Mouse (Mus musculus) bone marrow, adult 2 months (tissue): ENCODE data around the gene Igfbp6. TPM values are rescaled to one million over a fixed set of nuclear protein-coding genes. Genes with fewer than 3 reads are reported as not detected.

ENCODE experiments used
- H3K27ac ChIP-seq: fragments of 200-500 bp; 2 replicates; pipeline ENCODE4 v1.5.1; 2012; ENCODE audit warnings: low read depth, mild to moderate bottlenecking, control low read depth, inconsistent platforms, low read length; ENCODE audit not compliant: control insufficient read depth, poor library complexity, insufficient read depth
- H3K4me1 ChIP-seq: fragments of 200-500 bp; 2 replicates; pipeline ENCODE4 v1.6.1; 2011; ENCODE audit warnings: low read length; ENCODE audit not compliant: control insufficient read depth, insufficient read depth
- H3K4me3 ChIP-seq: fragments of 200-500 bp; replicated peaks from 2 replicates; pipeline ENCODE3; 2011; ENCODE audit warnings: mild to moderate bottlenecking, low read depth, low read length, control low read depth; ENCODE audit not compliant: control insufficient read depth
- CTCF ChIP-seq: fragments of 200-500 bp; IDR thresholded peaks from 2 replicates; pipeline ENCODE4 v1.5.1; 2011; ENCODE audit warnings: low read length, control low read depth; ENCODE audit not compliant: control insufficient read depth, insufficient read depth
- POLR2A ChIP-seq: fragments of 200-500 bp; IDR thresholded peaks from 2 replicates; pipeline ENCODE4 v1.6.1; 2011; ENCODE audit warnings: low read depth, mild to moderate bottlenecking, control low read depth, low read length, borderline replicate concordance; ENCODE audit not compliant: control insufficient read depth
- WGBS: fragments of 180-500 bp; shearing (Covaris S2); methylation state at CpG from one replicate; pipeline ENCODE4 v1.1.7; 2018; 5-methylcytosine and 5-hydroxymethylcytosine counted together
- polyA plus RNA-seq: library from polyadenylated mRNA; stranded (reverse); fragments of >200 nt; gene quantifications from 2 replicates; pipeline ENCODE4 v1.2.4, GENCODE M21; 2011; ENCODE audit warnings: low replicate concordance; ENCODE audit not compliant: missing spikeins, insufficient read depth, insufficient read length

Igfbp6 gene
- polyA plus RNA-seq, 1 experiment: not detected

DNA sequence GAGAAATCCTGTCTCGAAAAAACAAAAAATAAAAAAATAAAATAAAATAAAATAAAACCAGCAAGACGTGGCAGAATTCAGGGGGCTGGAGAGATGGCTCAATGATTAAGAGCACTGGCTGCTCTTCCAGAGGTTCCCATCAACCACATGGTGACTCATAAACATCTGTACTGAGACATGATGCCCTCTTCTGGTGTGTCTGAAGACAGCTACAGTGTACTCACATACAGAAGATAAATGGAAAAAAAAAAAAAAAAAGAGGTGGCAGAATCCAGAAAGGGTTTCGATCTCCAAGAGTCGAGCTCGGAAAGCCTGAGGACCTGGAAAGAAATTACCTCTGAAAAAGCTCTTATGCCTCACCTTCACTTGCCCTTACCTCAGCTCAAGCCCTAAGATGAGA lies 3.0 kb upstream of the Igfbp6 start:
- H3K27ac ChIP-seq: no peak overlapping the region
- H3K4me1 ChIP-seq: peaks cover 1% of the 10 kb centered on the region; the same call in 1 of the 2 replicates
- H3K4me3 ChIP-seq: no peak overlapping the region
- TF ChIP-seq CTCF (no peak), POLR2A (no peak)
- WGBS: 76% methylated on average over 5 of the region's 5 CpGs

DNA sequence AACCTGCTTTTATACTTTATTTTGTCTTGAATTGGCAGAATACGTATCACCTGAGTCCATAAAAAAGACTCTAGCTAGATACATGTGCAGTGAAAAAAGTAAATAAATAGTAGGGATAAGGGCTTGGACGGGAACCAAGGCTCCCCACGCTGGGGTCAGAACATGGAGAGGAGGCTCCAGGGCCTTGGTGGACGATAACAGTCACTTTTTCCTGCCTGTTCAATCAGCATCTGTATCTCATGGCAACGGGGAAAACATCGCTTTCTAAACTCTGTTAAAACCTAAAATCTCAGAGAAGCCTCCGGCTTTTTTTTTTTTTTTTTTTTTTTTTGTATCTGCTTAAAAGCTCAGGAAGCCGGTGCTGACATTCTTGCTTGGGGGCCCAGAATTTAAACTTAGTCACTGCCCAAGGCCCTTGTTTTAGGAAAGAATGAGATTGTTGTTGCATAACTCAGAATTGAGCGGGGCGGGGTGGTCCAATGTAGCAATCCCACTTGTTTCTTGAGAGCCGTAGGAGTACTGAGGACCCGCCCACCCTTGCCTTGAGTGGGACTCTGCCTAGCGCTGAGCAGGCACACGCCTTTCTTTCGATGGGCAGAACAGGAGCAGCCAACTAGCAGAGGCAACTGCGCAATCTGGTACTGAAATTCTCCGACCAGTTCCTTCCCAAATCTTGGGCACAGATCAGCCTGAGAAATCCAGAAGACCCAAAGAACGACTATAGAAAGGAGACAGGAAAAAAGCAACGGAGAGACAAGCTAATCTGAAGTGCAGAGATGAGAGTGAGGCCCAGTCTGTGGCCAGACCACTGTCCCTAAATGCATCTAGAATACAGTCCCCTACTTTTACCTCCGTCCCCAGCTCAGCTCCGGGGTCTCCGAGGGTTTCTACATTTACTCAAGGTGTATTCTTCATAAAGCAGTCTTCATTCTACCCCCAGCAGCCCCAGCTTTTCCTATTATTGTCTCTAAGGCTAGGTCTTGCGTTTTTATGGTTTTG lies 949 bp upstream of the Igfbp6 start:
- TF ChIP-seq POLR2A: no peak
- TF ChIP-seq CTCF: no peak
- no peak overlapping the region for H3K4me3 ChIP-seq
- WGBS: 61% methylated on average over 23 of the region's 23 CpGs
- peaks cover 1% of the 10 kb centered on the region; the same call in 1 of the 2 replicates for H3K4me1 ChIP-seq
- no peak overlapping the region for H3K27ac ChIP-seq

DNA sequence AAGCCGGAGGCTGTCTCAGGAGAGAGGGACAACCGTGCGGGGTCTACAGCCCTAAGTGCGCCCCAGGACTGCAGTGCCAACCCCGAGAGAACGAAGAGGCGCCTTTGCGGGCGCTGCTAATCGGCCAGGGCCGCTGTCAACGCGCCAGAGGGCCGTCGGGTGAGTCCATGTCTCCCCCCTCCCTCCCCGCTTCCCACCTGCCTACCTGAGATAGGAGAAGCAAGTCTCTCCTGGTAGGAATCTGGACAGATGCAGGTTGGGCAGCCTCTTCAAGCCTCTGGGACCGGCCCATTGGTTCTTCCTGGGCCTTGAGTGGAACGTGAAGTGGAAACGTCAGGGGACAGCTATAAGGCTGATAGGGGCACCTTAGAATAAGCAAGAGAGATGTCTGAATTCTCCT lies 564 bp downstream of the Igfbp6 start:
- WGBS: 45% methylated on average over 19 of the region's 19 CpGs
- Histone ChIP-seq H3K4me3 (no peak overlapping the region), H3K27ac (no peak overlapping the region), H3K4me1 (peaks cover 1% of the 10 kb centered on the region; the same call in 1 of the 2 replicates)
- TF ChIP-seq POLR2A: no peak
- no peak for TF ChIP-seq CTCF

DNA sequence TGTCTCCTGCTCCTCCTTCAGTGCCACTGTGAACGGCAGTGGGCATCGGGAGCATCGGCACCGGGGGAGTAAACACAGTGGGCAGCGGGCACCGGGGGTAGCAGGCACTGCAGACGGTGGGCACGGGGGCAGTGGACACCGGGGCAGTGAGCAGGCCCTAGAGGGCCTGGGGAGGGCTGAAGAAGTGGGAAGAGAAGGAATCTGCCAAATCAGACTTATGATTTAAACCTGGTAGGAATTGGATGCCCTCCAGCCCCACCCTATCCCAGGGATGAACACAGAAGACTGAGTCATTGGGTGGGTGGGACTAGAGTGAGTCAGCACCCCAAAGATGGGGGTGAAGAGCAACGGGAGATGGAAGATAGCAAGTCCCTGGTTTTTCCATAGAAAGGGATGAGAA lies 1.2 kb downstream of the Igfbp6 start:
- H3K27ac ChIP-seq: no peak overlapping the region
- TF ChIP-seq POLR2A: no peak
- no peak overlapping the region for H3K4me3 ChIP-seq
- H3K4me1 ChIP-seq: peaks cover 1% of the 10 kb centered on the region; the same call in 1 of the 2 replicates
- 77% methylated on average over 10 of the region's 10 CpGs for WGBS

DNA sequence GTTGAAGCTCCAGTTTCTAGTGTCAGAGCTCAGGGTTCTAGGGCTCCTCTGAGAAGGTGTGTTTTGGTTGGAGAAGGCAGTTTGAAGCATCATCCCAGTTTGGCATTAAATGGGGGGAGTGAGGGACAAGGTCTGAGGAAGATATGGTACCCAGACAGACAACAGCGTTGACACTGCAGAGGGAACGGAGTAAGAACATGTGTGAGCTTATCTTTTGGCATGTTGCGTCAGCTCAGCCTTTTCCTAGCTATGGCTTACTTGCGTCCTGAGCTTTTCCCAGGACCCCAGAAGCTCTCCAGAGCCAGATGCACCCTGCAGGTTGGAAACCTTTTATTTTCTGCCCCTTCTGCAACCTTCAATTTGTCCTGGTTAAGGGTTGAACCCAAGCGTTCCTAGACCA lies 1.9 kb downstream of the Igfbp6 start:
- H3K27ac ChIP-seq: no peak overlapping the region
- H3K4me1 ChIP-seq: peaks cover 3% of the 10 kb centered on the region; the same call in 1 of the 2 replicates
- H3K4me3 ChIP-seq: no peak overlapping the region
- WGBS: 67% methylated on average over 5 of the region's 5 CpGs
- TF ChIP-seq CTCF (no peak), POLR2A (no peak)

DNA sequence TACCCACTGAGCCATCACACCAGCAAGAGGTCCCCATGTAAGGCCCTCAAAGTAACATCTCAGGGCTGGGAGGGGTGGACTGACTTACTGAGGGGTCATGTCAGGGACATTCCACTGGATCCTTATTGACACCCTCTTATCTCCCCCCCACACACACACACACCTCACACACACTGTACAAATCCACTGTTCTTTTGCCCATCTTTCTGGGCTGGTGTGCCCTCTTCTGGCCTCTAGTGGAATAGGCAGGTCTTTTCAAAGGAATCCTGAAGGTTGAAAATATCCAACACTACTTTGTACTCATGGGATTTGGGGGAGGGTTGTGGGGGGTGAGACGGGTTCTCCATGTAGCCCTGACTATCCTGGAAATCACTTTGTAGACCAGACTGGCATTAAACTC lies 2.7 kb downstream of the Igfbp6 start:
- Histone ChIP-seq H3K4me3 (no peak overlapping the region), H3K4me1 (peaks cover 4% of the 10 kb centered on the region; the same call in 1 of the 2 replicates), H3K27ac (no peak overlapping the region)
- TF ChIP-seq CTCF: peak; percentile 37; the same call in 1 of the 2 replicates
- no peak for TF ChIP-seq POLR2A
- WGBS: 3% methylated on average over 1 of the region's 1 CpGs

DNA sequence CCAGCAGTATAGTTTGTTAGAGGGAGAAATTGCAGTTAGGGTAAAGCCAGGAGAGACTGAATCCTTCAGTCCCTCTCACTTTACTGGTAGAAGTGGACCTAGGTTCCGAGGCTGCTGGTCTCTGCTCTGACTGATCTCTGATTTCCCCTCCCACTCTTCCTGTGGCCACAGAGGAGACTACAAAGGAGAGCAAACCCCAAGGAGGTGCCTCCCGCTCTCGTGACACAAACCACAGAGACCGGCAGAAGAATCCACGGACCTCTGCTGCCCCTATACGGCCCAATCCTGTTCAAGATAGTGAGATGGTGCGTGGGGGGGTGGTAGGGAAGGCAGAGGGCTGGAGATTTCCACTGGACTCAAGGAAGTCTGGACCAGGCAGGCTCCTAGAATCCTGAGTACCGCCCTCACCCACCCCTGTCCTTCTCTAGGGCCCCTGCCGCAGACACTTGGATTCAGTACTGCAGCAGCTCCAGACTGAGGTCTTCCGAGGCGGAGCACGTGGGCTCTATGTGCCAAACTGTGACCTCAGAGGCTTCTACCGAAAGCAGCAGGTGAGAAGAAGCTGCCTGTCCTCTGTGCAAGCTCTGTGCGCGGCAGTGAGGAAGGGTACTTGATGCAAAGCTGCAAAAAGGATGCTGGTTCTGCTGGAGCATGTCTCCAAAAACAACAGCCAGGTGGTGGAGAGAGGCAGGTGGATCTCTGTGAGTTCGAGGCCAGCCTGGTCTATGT lies 3.7 kb downstream of the Igfbp6 start:
- peaks cover 4% of the 10 kb centered on the region; the same call in 1 of the 2 replicates for H3K4me1 ChIP-seq
- no peak for TF ChIP-seq CTCF
- no peak for TF ChIP-seq POLR2A
- H3K4me3 ChIP-seq: no peak overlapping the region
- no peak overlapping the region for H3K27ac ChIP-seq
- 38% methylated on average over 16 of the region's 16 CpGs for WGBS

DNA sequence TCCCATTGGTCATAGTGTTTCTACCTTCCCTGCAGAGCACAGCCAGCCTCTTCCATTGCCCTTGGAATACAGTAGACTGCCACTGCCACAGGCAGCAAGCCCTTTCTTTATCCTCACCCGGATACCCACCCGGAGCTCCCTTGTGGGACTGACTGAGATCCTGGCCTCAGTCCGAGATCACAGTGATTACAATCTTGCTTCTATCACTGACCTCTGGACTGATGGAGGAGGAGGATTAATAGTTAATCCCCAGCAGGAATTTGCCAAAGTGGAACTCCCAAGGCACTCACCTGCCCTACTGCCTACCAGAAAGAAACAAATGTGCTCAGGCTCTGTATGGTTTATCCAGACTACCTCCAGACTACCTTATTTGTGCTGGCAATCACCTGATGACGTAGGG lies 5.4 kb downstream of the Igfbp6 start:
- Histone ChIP-seq H3K4me1 (peaks cover 4% of the 10 kb centered on the region; the same call in 1 of the 2 replicates), H3K27ac (no peak overlapping the region), H3K4me3 (no peak overlapping the region)
- 88% methylated on average over 4 of the region's 4 CpGs for WGBS
- no peak for TF ChIP-seq CTCF
- TF ChIP-seq POLR2A: no peak
